Mouse (Mus musculus): ENCODE measurements around the gene Tunar. TPM values are rescaled to one million over a fixed set of nuclear protein-coding genes. Genes with fewer than 3 reads are reported as not detected.

Gene Tunar
- not detected for total RNA-seq (2021)

DNA sequence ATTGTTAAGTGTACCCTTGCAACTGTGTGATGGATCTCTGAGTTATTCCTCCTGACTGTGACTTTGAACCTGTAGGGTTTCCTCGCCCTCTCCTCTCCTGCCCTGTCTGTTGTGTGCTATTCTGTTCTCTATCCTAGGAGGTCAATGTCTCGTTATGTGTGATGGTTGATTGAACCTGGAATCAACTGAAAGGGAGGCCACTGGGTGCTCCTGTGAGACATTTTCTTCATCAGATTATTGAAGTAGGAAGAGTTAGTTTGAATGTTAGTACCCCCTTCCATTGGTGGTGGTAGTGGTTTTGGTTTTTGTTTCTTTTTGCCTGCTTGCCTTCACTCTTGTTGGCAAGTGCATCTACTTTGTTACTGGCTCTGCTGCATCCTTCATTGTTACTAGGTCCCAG lies at the start of gene Tunar:
Gene Tunar (plus strand): TSS at position 301 of the 400 bp plus-strand sequence.
- DNase-seq, result no peak

GRCm38 (mm10) chr12:105312571-105313035 lies 21.1 kb upstream of the Tunar start:
- no peak for DNase-seq

GRCm38 (mm10) chr12:105314328-105314727 lies 19.3 kb upstream of the Tunar start:
- DNase-seq, result no peak

DNA sequence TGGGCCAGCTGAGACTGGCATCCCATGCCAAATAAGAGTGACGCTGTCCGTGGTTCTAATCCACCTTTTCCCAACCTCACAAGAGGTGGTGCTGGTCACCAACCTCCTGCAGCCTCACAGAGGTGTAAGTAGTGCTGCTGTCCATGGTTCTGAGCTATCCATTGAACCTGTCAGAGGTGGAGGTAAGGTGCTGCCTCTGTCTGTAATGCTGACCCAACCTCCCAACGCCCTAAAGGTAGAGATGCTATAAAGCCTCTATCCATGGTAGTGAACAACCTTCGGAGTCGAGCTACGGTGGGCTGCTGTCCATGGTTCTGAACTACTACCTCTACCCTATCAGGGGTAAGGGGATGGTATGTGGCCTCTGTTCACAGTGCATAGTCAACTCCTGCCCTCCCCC lies 11.5 kb upstream of the Tunar start:
- peak; percentile 60 for DNase-seq

DNA sequence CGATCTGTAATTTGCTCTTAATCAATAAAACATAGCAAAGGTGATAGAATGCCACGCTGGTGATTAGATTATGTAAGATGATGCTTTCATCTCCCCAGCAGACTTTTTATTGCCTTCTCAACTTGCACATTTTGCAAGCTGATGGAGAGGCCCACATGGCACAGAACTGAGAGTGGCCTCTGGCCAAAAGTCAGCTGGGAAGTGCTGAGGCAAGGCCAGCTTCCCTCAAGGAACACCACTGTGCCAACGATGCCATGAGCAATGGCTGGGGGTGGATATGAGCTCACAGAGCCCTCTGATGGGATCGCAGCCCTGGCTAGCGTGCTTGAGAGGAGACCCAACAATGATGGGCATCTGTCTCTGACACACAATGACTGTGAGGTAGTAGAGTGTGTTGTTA lies 6.6 kb upstream of the Tunar start:
- no peak for DNase-seq

DNA sequence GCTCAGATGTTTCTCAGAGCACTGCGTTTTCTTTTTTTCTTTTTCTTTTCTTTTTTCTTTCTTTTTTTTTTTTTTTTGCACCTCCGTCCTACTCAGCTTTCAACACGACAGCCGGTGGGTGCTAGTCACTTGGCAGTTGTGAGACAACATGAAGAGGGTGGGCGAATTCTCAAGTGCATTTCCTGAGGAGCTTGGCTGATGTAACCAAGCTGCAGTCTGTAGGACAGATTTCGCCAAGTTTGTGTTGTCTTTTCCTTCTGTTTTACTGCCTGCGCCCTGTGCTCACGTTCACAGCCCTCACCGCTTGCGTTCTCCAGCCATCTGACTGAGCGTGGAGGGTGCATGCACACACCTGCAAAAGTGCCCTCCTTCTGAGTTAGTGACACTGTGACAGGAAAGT lies 5.3 kb upstream of the Tunar start:
- no peak for DNase-seq

GRCm38 (mm10) chr12:105336094-105336420 lies 2.4 kb downstream of the Tunar start:
- no peak for DNase-seq

DNA sequence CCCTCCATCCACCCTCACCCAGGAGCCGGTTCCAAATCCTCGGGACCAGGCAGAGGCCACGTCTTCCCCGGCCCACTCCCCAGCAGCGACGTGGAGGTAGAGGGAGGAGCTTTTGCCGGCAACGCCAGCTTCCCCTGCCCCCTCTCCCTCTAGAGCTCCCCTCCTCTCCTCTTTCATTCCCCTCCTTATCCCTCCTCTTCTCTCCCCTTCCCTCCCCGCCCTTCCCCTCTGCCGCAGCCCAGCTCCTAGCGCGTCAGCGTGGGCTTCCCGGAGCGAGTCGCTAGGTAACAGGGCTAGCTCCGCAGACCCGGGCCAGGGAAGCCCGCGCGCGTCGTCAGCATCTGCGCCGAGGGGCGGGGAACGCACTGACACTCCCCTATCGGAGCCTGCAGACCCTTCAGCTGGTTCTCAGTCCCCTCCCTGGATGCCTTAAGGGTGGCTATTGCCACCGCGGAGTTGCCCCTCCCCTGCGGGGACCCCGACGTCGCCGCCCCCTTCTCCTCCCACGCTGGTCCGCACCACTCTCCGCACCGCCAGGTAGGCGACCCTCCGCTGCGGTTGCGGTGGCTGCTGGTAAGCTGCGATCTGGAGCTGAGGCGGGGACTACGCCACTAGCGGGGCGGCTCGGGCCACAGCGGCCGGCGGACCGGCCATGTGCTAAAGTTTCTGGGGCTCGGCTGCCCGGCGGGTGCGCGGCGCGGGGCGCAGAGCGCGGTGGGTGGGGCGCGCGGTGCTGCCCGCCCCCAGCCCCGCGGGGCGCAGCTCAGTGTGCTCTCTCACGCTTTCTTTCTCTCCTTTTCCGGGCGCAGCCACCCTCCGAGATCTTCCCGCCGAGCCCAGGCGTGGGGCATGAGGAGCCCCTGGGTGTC lies 3.0 kb downstream of the Tunar start:
- no peak for DNase-seq

DNA sequence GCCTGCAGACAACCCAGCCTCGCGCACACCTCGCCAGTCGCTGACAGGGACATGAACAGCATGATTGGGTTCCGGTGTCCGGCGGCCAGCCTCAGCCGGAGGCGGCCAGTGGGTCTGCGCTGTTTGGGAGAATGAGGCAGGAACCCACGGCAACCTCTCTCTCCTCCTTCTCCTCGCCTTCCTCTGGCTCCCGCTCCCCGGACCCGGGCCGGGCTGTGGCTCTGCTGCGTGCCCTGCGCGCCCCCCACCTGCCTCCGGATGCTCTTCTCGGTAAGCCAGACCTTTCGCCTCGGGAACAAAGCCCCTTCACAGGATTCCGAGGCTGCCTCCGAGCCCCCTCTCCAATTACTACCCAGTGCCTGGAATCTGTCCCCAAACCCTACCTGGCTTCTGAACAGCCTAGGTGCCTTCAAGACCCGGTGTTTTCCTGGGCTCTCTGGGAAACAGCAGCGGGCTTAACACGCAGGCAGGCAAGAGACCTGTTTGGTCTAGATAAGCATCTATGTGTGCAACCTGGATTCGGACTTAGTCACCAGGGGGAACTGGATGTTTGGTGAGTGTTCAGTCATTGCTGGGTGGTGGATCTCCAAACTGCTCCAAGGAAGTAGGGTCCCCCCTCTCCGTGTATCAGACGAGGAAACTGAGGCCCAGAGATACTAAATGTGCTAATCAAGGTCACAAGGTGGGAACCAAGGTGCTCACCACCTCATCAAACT lies 3.8 kb downstream of the Tunar start:
- DNase-seq, result no peak

DNA sequence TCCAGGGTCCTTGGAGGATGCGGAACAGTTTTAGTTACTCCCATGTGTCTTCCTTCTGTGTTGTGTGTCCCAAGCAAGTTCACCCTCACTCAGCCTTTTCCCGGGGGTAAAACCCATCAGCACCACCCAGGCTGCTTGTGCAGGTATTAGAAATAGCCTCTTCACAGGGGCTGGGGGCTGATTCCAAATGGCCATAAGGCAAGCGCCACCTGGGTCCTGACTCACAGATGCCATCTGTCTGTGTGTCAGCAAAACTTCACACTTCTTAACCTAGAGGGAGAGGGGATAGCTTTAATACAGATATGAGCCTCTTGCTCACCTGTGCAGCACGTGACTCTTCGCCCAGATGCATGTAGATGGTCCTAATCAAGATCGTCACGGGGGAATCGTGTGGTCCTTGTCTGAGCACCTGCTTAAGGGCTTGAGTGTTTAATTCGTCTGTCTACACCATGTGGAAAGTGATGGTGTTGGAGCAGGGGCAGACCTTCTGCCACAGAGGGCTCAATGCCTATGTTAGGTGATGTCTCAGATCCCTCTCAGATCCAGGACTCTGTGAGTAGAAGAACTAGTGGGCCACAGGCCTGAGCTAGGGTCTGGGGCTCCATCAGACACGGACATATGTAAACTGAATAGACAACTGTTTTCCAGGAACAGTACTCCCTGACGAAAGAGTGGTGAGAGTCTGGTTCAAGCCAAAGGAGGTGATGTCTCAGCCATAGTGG lies 4.7 kb downstream of the Tunar start:
- no peak for DNase-seq

DNA sequence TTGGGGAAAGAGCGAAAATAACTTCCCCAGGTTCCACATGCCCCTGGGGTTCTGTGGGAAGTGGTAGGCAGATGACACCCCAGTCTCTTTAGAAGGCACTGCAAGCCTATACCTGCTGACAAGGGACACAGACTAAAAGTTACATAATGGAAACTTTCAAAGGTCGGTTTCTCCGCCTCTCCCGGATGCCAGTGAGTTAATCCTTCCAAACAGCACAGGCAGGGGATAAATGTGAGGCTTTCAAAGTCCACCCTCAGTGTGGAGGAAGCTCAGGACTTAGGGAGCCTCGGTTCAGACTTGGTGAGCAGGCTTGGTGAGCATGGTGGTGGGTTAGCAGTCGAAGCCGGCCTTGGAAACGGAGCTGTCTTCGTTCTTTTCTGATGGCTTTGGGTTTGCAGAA lies 7.9 kb downstream of the Tunar start:
- DNase-seq, result no peak

DNA sequence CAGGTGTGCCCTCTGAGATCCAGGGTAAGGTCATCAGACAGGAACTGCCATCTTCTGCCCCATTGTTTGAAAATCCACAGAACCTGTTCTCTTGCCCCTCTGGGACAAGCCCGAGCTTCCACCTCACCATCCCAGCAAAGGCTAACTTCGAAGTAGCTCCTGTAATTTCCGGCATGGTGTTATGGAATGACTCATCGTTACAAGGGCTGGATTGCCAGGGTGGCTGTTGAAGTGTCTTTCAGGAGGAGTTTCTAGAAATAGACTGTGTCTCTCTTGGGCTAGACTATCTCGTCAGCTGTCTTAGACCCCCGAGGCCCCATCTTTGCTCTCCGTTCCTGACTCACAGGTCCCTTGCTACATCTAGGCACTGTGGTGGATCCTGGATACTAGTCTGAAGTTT lies 10.8 kb downstream of the Tunar start:
- no peak for DNase-seq

GRCm38 (mm10) chr12:105346861-105347260 lies 13.2 kb downstream of the Tunar start:
- no peak for DNase-seq

- DNase-seq, result no peak
These were observed 13.6 kb downstream of the Tunar start for GRCm38 (mm10) chr12:105347261-105347660.

- DNase-seq, result no peak
These were observed 20.6 kb downstream of the Tunar start for GRCm38 (mm10) chr12:105354266-105354665.

DNA sequence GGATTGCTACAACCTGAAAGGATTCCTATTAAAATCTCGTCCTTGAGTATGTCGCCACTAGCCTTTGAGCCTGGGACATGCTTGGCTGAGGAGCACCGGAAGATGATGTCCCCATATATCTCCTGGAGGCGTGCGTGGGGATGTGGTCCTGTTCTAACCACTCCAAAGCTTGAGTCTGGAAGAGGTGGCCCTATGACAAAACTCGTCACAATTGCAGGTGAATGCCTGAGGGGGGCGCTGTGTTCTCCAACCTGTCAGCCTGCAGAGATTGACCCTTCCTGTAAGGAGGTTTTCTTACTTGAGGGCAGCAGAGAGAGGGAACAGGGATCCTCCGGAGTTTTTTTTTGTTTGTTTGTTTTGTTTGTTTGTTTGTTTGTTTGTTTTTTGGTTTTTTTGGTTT lies 21.1 kb downstream of the Tunar start:
- DNase-seq, result no peak

DNA sequence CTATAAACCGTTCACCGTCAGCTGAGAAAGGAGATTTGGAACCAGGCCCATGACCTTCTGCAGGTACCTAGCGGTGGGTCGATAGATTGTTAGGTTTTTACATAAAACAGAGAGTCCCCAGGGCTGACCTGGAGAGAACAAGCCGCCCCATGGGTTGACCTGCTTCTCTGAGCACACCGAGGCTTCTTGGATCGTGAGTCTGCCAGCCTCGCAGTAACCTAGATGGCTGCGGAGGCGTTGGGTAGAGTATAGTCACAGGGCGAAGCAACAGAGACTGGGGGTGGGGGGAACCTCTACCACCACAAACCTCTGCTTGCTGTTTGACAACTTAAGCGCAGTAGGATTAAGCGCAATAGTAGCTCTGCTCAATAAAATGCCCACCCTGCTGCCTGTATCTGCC lies 23.1 kb downstream of the Tunar start:
- no peak for DNase-seq

- no peak for DNase-seq
These were observed 30.0 kb downstream of the Tunar start for GRCm38 (mm10) chr12:105363648-105364047.

DNA sequence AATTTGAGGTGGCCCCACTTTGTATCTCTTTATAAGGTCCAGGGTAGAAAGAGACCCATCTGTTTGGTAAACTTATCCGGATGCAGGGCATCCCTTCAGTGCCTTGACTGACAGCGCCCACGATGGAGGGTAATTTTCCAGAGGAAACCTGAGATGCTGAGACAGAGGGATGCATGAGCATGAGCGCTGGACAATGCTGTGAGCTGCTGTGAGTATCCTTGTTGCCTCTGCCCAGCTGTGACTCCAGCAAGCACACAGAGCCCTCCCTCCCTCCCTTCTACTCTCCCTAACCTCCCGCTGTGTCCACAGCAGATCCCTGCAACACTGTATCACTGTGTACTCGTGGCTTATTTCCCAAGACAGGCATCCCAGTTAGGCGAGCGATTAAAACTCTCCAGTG lies 40.9 kb downstream of the Tunar start:
- no peak for DNase-seq

DNA sequence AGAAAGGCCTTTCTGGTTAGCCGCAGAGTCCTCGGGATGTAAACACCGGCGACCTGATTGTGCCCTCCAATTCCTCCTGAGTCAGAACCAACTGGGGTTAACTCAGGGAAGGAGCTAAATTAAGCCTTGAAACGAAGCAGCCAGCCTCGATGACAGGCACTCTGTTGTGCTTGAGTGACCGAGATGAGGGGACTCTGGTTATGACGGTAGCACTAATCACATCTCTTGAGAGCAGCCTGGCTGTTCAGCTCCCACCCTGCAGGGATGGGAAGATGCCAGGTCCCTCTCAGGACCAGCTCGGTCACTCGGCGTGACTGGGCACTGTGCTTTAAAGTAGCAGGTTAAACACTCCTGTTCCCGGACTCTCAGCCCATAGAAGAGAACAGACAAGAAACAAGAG lies 43.3 kb downstream of the Tunar start:
- peak; percentile 71 for DNase-seq

GRCm38 (mm10) chr12:105382733-105383132 lies 49.1 kb downstream of the Tunar start:
- no peak for DNase-seq

GRCm38 (mm10) chr12:105394671-105395070 lies 61.0 kb downstream of the Tunar start:
- DNase-seq, result no peak

DNA sequence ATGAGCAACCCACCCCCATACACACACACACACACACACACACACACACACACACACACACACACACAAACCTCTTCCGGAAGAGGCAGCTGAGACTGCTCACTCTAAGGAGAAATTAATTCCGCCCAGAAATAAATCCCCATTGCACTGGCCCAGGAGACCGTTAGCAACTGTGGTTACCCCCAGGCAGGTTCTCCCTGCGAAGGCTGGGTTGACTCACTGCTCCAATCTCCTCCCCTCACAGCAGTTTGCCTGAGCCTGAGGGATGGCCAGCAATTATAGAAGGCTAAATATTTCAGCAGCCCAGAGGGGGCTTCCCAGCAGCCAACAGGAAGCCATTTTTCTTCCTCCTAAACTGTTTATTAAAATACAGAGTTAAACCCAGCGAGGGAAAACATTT lies 64.5 kb downstream of the Tunar start:
- no peak for DNase-seq
